Mouse (Mus musculus) ES-Bruce4 (cell line): ENCODE measurements at regions not wholly inside any gene's neighbourhood (a gene's known extent, or its start where the extent isn't known, plus 50 kb on each side); places are given as distances from the start of the nearest gene placed in this dataset.

ENCODE experiments used
- CTCF ChIP-seq: IDR thresholded peaks from one replicate; pipeline ENCODE4 v1.8.1; 2011; ENCODE audit warnings: low read depth, low read length
- POLR2A ChIP-seq: IDR thresholded peaks from one replicate; pipeline ENCODE4 v1.8.1; 2011; ENCODE audit warnings: low read length; ENCODE audit not compliant: insufficient read depth

DNA sequence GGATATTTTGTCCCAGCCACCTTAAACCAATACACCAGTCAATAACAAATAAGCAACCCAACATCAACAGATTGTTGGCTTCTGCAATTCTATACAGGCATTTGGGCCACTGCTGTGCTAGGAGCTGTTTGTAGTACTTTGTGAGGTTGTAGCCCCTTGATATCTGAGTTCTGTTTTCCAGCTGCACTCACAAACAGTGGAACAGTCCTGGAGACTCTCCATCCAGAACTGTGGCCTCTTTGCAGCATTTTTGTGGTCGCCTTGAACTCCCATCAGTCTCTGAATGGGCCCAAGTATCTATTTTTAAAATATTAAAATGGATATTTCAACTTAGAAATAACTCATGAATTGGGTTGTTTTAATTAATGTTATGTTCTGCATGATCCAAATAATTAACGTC, 205.2 kb upstream of the Thbs1 start:
- TF ChIP-seq CTCF (no peak), POLR2A (no peak)
